ENCODE assay signal across 22 mouse cellular contexts in the genomic region with DNA sequence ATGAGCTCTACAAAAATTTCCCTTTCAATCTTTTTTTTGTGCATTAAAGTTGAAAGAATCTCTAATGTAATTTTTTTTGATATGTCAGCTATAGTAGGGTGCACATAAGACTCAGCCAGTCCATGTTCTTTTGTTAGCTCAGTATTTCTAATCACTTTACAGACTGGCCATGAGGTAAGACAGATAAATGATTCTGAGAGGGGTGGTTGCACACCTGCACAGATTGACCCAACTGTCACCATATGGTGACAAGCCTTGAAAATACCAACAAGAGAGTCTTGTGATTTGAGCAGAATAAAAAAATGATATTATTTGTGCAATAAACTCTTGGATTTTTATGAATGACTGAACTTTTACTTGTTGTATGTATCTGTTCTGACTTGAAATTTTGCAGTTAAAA.
"Had no signal": no experiment of that assay in that cellular context is flagged by ENCODE, and none has a peak within 500 bp of the region (broad histone marks: within the 10 kb centered on the region; RNA-seq: fewer than 3 reads in every experiment).

No protein-coding gene starts in this region.

- ATAC-seq: hindbrain, embryonic 16.5 days; hindbrain, postnatal 0 days; inflammation-experienced regulatory T-cells, adult 6 months; intestine, embryonic 15.5 days; intestine, embryonic 16.5 days; intestine, postnatal 0 days had no signal

- DNase-seq: heart, postnatal 10 days; heart, postnatal 14 days; heart, postnatal 36 days; heart, postnatal 4 days; kidney, adult 11 months; kidney, adult 18-20 months; kidney, adult 2 months; kidney, adult 8-10 months; kidney, adult 9 months; kidney, postnatal 10 days; kidney, postnatal 14 days; kidney, postnatal 25 days; kidney, postnatal 36 days; kidney, postnatal 4 days; layer of hippocampus, adult 9-11 months; layer of hippocampus, postnatal 36 days had no signal
